Mouse (Mus musculus) cerebral cortex, adult 2 months (tissue): ENCODE data around the gene Serpini1.

Source experiments
- WGBS: fragments of 180-500 bp; shearing (Covaris S2); methylation state at CpG from one replicate; pipeline ENCODE4 v1.1.7; 2018; 5-methylcytosine and 5-hydroxymethylcytosine counted together

Gene Serpini1

GRCm38 (mm10) chr3:75639546-75639945, 82.2 kb downstream of the Serpini1 start:
- WGBS: 78% methylated on average over 1 of the region's 1 CpGs

DNA sequence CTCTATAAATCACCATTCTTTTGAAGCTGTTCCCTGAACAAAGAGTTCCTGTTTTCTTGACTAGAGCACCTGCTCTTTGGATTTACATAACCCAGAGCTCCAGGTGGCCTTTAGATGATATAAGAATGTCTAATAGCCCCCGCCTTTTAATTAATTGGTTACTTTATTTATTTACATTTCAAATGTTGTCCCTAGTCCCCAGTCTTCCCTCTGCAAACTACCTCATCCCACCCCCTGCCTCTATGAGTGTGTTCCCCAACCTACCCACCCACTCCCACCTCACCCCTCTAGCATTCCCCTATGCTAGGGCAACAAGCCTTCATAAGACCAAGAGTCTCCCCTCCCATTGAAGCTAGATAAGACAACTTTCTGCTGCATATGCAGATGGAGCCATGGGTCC, 90.9 kb downstream of the Serpini1 start:
- 78% methylated on average over 1 of the region's 1 CpGs for WGBS

- WGBS: 63% methylated on average over 4 of the region's 4 CpGs
These were observed 93.2 kb downstream of the Serpini1 start for GRCm38 (mm10) chr3:75650416-75651154.

GRCm38 (mm10) chr3:75651603-75652115, 94.3 kb downstream of the Serpini1 start:
- WGBS: 81% methylated on average over 2 of the region's 2 CpGs

DNA sequence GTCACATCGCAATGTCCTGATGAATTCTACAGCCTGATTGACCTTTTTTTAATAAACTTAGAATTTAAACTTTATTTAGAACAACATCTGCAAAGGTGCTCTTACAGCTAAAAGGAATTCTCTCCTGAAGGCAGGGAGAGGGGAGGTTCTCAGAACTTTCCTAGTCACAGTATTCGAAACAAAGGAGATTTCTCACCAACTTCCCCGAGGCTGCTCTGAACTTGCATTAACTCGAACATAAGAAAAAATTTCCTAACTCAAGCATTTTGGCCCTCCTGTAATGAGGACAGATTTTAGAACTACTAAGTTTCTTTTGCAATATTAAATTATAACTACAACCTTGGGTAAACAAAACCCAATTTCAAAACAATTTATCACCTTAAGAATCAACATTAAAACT, 96.6 kb downstream of the Serpini1 start:
- 73% methylated on average over 4 of the region's 4 CpGs for WGBS

DNA sequence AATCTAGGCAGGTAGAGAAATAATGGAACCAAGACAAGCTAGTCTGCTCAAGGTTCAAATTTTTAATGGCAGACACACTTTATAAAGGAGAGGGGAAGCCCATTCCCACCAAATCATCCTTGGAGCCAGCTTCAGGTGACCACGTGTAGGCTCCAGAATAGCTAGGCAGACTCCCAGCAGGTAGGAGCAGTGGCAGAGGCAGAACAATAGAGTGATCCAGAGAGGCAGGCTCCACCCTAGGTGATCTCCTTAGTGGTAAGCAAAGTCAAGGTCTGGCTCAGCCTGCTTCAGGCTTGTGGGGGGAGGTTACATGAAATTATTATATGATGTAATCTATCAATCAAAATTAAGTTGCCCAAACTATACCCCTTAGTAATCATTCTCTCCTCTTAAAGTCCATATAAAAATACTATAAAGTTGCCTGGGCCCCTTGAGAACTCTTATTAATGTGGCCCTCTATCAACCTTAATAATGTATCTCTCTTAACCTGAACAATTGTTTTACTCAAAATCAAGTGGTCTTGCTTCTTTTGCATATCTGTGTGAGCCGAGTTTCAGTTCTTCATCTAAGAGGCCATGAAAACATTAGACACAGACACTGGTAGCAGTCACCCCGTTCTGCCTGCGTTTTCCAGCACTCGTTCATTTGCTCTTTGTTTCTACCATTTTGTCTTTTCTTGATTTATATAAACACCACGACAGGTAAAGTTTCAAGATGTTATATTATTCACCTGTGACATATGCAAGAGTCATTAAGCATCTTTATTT, 98.4 kb downstream of the Serpini1 start:
- 80% methylated on average over 6 of the region's 6 CpGs for WGBS

- 82% methylated on average over 3 of the region's 3 CpGs for WGBS
These were observed 109.6 kb downstream of the Serpini1 start for GRCm38 (mm10) chr3:75666962-75667361.

- 53% methylated on average over 1 of the region's 1 CpGs for WGBS
These were observed 113.1 kb downstream of the Serpini1 start for GRCm38 (mm10) chr3:75670425-75670824.

GRCm38 (mm10) chr3:75686775-75687174, 129.4 kb downstream of the Serpini1 start:
- 48% methylated on average over 2 of the region's 2 CpGs for WGBS

DNA sequence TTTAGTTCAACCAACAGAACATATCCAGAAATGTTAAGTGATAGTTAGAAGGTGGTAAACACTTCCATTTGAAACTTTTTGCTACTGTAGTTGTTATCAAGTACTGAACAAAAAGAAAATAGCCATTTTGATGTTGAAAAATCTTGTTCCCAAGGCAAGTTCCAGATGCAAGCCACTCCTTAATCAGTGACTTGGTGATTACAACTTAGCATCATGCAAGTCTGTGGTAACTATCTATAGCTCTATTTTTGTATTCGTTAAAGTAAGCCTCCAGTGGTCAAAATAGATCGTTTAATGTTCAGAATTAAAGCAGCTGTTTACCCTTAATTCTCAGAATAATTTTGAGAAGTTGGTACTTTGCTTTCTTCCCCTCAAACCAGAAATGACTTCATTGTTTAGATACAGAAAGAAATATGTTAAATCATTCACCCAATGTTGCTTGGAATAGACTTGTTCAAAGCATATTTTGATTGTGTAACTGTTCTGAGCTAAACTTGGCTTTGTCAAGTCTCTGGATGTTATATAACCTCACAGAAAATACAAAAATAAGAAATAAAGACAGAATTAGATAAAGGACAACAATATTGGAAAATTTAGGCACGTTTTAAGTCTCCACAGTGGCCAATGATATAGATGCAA, 130.0 kb downstream of the Serpini1 start:
- WGBS: 38% methylated on average over 3 of the region's 3 CpGs

DNA sequence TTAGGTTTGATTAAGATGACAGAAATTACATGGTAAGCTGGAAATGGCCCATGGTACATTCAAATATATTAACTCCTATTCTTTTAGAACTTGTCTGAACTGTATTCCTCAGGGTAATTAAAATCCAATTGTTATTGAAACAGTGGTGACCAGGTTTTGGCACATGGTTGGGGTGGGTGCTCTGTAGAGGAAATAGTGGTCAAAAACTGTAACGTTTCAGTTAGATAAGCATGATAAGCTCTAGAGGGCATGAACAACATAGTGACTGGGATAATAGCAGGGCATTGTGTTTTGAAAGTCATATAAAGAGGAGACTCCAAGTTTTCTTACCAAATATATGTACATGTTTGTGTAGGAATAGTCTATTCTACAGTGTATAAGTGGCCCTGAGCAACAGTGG, 134.7 kb downstream of the Serpini1 start:
- WGBS: 77% methylated on average over 1 of the region's 1 CpGs
